Mouse (Mus musculus): ENCODE results near the gene Polr2e. TPM values are rescaled to one million over a fixed set of nuclear protein-coding genes. Genes with fewer than 3 reads are reported as not detected.
A peak's percentile ranks its signal among the peaks of the same experiment; 100 is the strongest.

Gene Polr2e
- total RNA-seq, 2 experiments from 2014 or later = 77.8 to 79.1 TPM

GRCm38 (mm10) chr10:79996272-79997033 lies 43.1 kb downstream of the Polr2e start, which contains the start of gene Abca7:
Gene Abca7 (plus strand): TSS chr10:79996494.
- peak within 1 kb of the TSS; percentile 63 for H3K4me3 ChIP-seq
- DNase-seq (ENCODE audit: low spot score in 2 of 2) = peak; percentile 92 to 98
- peak; percentile 50 for TF ChIP-seq CTCF (conservative IDR thresholded peaks at IDR 0.05)
- H3K27ac ChIP-seq = peak within 1 kb of the TSS; percentile 85

DNA sequence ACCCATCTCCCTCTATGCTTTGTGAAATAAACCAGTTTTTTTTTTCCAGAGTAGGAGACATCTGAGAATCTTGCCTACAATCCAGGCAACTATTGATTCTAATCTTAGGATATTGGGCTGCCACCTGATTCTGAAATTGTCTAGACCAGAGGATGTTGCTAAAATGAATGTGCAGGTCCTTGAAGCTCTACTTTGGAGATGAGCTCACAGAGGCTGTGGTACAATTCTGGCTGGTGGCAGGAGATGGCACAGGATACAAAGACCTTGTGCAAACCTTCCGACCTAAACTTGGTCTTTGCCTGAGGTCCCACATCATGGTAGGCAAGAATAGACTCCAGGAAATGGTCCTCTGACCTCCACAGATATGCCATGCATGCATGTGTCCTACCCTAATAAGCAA lies 44.0 kb downstream of the Polr2e start:
- no peak for TF ChIP-seq CTCF (conservative IDR thresholded peaks at IDR 0.05)
- Histone ChIP-seq H3K4me3 (no peak overlapping the region), H3K27ac (peak overlapping the region; percentile 56; the same call in 1 of the 2 replicates)
- DNase-seq (ENCODE audit: low spot score in 2 of 2) = no peak

DNA sequence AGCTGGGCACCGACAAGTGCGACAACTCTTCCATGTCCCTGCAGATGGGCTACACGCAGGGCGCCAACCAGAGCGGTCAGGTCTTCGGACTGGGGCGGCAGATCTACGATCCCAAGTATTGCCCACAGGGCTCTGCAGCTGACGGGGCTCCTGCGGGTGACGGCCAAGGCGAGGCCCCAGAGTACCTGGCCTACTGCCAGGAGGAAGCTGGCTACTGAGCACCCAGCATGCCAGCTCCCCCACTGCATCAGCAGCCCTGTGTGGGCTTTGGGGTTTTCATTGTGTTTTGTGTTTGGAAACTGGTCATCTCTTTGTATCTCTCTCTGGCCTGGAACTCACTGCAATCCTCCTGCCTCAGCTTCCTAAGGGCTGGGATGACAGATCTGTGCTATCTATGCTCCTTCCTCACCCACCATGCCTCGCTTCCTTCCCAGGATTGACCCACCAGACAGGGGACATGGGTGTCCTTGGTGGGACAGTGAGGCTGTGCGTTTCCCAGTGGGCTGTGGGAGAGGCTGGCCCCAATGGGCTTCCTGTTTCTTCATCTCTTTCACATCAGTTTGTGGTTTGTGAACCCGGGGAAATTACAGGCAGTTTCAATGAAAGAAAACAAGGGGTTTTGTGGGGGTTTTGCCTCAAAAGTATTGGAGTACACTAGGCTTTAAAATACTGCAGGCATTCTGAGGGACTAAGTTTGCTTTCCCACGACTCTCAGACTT lies 45.0 kb downstream of the Polr2e start:
- no peak for DNase-seq (ENCODE audit: low spot score in 2 of 2)
- no peak for TF ChIP-seq CTCF (conservative IDR thresholded peaks at IDR 0.05)
- no peak overlapping the region for H3K27ac ChIP-seq
- no peak overlapping the region for H3K4me3 ChIP-seq

DNA sequence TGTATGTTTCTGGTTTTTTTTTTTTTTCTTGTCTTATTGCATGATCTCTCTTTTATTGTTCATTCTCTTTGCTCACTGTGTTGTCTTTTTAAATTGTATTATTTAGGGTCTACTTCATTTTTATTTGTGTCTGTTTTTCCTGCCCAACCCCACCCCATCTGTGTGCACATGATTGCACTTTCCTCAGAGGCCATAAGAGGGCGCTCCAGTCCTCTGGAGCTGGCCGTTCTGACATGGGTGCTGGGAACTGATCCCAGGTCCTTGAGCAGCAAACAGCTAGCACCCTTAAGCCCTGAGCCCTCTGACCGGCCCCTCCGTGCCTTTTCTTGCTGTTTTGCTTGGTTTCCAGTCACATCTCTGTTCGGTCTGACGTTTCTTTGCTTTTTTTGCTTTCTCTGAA lies 48.0 kb downstream of the Polr2e start:
- no peak for DNase-seq (ENCODE audit: low spot score in 2 of 2)
- peak; percentile 55 for TF ChIP-seq CTCF (conservative IDR thresholded peaks at IDR 0.05)
- H3K27ac ChIP-seq = no peak overlapping the region
- no peak overlapping the region for H3K4me3 ChIP-seq

DNA sequence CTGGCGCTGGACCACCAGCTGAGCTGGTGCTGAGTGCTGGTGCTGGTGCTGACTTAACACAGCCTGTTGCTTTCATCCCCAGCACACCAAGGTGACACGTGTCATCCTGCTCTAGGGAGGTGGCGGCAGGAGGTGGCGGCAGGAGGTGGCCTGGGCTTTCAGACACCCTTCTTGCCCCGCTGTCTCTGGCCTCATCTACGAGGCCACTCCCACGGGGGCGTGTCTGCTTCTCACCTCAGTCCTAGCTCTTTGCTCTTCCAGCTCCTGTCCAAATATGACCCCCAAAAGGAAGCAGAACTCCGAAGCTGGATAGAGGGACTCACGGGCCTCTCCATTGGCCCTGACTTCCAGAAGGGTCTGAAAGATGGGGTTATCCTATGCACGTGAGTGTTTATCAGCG lies 48.5 kb downstream of the Polr2e start:
- no peak for TF ChIP-seq CTCF (conservative IDR thresholded peaks at IDR 0.05)

DNA sequence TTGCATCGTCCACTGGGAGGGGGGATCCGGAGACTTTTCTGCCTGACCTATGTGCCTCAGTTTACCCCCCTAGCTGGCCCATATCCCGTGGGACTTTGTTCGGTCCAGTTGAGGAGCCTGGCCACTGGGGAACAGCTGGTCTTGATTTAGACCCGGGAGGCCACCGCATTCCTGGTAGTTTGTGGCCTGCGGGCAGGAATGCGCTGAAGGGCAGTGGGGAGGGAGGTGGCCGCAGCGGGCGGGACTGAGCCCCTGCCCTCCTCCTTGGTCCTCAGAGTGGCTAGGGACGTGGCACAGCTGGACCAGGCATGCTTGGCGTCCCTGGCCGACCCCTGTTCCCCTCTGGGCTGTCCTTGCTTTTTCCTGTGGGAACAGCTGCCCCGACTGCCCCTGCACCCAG lies 49.7 kb downstream of the Polr2e start:
- H3K27ac ChIP-seq = no peak overlapping the region
- DNase-seq (ENCODE audit: low spot score in 2 of 2) = no peak
- TF ChIP-seq CTCF (conservative IDR thresholded peaks at IDR 0.05) = no peak
- no peak overlapping the region for H3K4me3 ChIP-seq

More for the DNA sequence above, 48.5 kb downstream of the Polr2e start:
- no peak for DNase-seq (ENCODE audit: low spot score in 2 of 2)
- Histone ChIP-seq H3K4me3 (no peak overlapping the region), H3K27ac (no peak overlapping the region)

GRCm38 (mm10) chr10:79989272-79989786 lies 50.3 kb downstream of the Polr2e start:
- Histone ChIP-seq H3K27ac (no peak overlapping the region), H3K4me3 (peak overlapping the region; percentile 54; the same call in 1 of the 2 replicates)
- no peak for TF ChIP-seq CTCF (conservative IDR thresholded peaks at IDR 0.05)
- no peak for DNase-seq (ENCODE audit: low spot score in 2 of 2)

GRCm38 (mm10) chr10:79988506-79989271 lies 50.9 kb downstream of the Polr2e start, which contains the start of gene Cnn2:
Gene Cnn2 (plus strand): TSS chr10:79988584.
- no peak for DNase-seq (ENCODE audit: low spot score in 2 of 2)
- Histone ChIP-seq H3K4me3 (peak within 1 kb of the TSS; percentile 54), H3K27ac (peak within 1 kb of the TSS; percentile 64)
- TF ChIP-seq CTCF (conservative IDR thresholded peaks at IDR 0.05) = no peak

DNA sequence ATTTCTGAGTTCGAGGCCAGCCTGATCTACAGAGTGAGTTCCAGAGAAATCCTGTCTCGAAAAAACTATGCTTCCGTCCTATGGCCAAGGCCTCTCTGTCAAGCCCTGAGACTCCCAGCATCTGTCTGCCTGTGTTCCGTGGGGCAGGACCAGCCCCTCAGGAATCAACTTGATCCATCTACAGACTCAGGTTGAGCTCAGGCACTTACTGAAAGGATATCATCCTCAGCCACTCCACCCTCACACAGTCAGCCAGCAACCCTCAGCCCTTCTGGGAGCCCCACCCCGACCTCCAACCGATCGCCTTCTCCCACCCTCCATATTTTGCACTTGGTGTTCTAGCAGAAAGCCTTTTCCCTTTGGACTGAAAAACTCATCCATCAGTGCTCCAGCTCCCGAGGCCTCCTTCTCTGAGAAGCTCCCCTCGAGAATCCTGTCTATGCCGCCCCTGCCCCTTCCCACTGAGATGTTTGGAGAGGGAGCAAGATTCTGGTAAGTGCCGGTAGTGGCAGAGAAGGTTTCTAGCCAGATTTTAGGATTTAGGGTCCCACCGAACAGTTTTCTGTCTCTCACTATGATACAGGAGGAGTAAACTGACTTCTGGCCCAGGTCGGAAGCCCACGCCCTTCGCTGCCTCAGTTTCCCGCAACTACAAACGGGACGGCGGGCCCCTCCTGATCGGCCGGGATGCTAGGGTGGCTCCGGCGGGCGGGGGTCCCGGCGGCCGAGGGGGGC lies 51.7 kb downstream of the Polr2e start:
- Histone ChIP-seq H3K27ac (peak overlapping the region; percentile 64), H3K4me3 (peak overlapping the region; percentile 54)
- no peak for DNase-seq (ENCODE audit: low spot score in 2 of 2)
- no peak for TF ChIP-seq CTCF (conservative IDR thresholded peaks at IDR 0.05)

DNA sequence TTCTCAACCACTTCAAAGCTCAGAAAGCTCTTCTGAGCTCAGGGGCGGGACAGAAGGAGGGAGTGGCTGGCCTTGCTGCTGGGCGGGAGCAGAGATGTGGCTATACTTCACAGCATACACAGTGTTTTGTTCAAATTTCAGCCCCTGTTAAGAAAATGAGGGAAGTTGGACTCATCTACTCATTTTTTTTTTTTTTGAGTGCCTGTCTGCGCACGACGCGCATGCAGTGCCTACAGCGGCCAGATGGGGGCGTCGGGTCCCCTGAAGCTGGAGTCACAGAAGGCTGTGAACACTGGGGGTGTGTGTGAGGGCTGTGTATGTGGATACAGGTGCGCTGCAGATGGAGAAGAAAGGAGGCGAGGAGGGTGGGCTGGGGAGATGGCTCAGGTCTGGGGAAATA lies 52.6 kb downstream of the Polr2e start:
- peak overlapping the region; percentile 99 for H3K27ac ChIP-seq
- TF ChIP-seq CTCF (conservative IDR thresholded peaks at IDR 0.05) = peak; percentile 94
- DNase-seq (ENCODE audit: low spot score in 2 of 2) = peak; percentile 79 to 88
- H3K4me3 ChIP-seq = peak overlapping the region; percentile 20; the same call in 1 of the 2 replicates

DNA sequence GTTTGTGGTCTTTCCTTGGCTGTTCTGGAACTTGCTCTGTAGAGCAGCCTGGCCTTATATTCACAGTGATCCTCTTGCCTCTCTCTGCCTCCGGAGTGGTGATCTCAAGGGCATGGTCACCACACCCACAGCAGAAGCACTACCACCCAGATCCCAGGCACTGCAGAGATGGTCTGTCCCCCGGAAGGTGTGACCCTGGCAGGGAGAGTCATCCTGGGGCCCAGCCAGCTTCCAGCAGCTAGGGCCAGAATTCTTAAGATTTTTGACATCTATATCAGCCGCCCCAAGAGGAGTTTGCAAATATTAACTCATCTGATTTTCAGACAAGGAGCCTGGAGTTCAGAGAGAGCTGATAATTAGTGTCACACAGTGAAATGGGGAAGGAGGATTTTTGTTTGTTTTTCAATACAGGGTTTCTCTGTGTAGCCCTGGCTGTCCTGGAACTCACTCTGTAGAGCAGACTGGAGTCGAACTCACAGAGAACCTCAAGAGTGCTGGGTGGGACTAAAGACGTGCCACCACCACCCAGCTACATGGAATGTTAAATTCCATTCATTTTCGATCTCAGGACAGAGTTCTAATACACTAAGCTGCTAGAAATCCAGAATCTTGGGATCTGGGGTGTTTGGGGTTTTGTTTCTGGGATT lies 53.2 kb downstream of the Polr2e start:
- Histone ChIP-seq H3K4me3 (peak overlapping the region; percentile 79), H3K27ac (peak overlapping the region; percentile 99)
- DNase-seq (ENCODE audit: low spot score in 2 of 2) = no peak
- TF ChIP-seq CTCF (conservative IDR thresholded peaks at IDR 0.05) = no peak

Other genes starting within 250 kb of the Polr2e start
- under 1 TPM; 0.26 to 0.37 TPM for gene Prss57, start 248.8 kb downstream of the Polr2e start, total RNA-seq (2021)
- 100 to 1,000 TPM; 275 to 277 TPM for gene Palm, start 246.2 kb downstream of the Polr2e start, total RNA-seq (2021)
- 1 to 10 TPM in 1 of 2 experiments, under 1 TPM in 1; 0.54 to 1.1 TPM for gene Misp, start 218.8 kb downstream of the Polr2e start, total RNA-seq (2021)
- gene Ptbp1, start 185.4 kb downstream of the Polr2e start, total RNA-seq (2021) = 10 to 100 TPM; 56.9 to 58.7 TPM
- gene Prtn3, start 165.3 kb downstream of the Polr2e start, total RNA-seq (2021) = 1 to 10 TPM; 1.5 to 2.6 TPM
- gene Plppr3, start 165.2 kb downstream of the Polr2e start, total RNA-seq (2021) = 10 to 100 TPM; 33.7 to 37.1 TPM
- gene Elane, start 153.5 kb downstream of the Polr2e start, total RNA-seq (2021) = not detected
- gene Cfd, start 148.9 kb downstream of the Polr2e start, total RNA-seq (2021) = not detected
- 10 to 100 TPM; 57.7 to 59.3 TPM for gene Med16, start 130.9 kb downstream of the Polr2e start, total RNA-seq (2021)
- not detected for gene Gm26602, start 128.9 kb downstream of the Polr2e start, total RNA-seq (2021)
- gene Kiss1r, start 122.8 kb downstream of the Polr2e start, total RNA-seq (2021) = 1 to 10 TPM; 5.6 to 7.1 TPM
- 100 to 1,000 TPM; 365 to 385 TPM for gene R3hdm4, start 118.6 kb downstream of the Polr2e start, total RNA-seq (2021)
- 1 to 10 TPM; 7.5 to 8.5 TPM for gene Arid3a, start 112.8 kb downstream of the Polr2e start, total RNA-seq (2021)
- gene Wdr18, start 79.6 kb downstream of the Polr2e start, total RNA-seq (2021) = 10 to 100 TPM; 44.8 to 47.0 TPM
- under 1 TPM in 1 of 2 experiments, not detected in 1; 0.15 TPM for gene Grin3b, start 69.1 kb downstream of the Polr2e start, total RNA-seq (2021)
- 100 to 1,000 TPM; 124 TPM for gene Tmem259, start 55.5 kb downstream of the Polr2e start, total RNA-seq (2021)
- gene Cnn2, start 51.2 kb downstream of the Polr2e start, total RNA-seq (2021) = 1 to 10 TPM; 5.4 to 5.6 TPM
- gene Abca7, start 43.3 kb downstream of the Polr2e start, total RNA-seq (2021) = 10 to 100 TPM; 10.7 to 11.0 TPM
- 1 to 10 TPM; 3.7 to 4.4 TPM for gene Arhgap45, start 23.1 kb downstream of the Polr2e start, total RNA-seq (2021)
- gene Gpx4, start 7.4 kb upstream of the Polr2e start, total RNA-seq (2021) = 100 to 1,000 TPM; 440 to 464 TPM
- 10 to 100 TPM; 22.4 to 23.4 TPM for gene Sbno2, start 65.8 kb upstream of the Polr2e start, total RNA-seq (2021)
- 10 to 100 TPM; 96.8 to 97.7 TPM for gene Stk11, start 76.0 kb upstream of the Polr2e start, total RNA-seq (2021)
- gene Atp5d, start 98.8 kb upstream of the Polr2e start, total RNA-seq (2021) = 100 to 1,000 TPM; 332 to 344 TPM
- gene Cbarp, start 101.0 kb upstream of the Polr2e start, total RNA-seq (2021) = 100 to 1,000 TPM; 331 to 341 TPM
- 10 to 100 TPM; 53.1 to 54.5 TPM for gene Midn, start 108.5 kb upstream of the Polr2e start, total RNA-seq (2021)
- 100 to 1,000 TPM in 1 of 2 experiments, 10 to 100 TPM in 1; 88.3 to 103 TPM for gene Cirbp, start 126.2 kb upstream of the Polr2e start, total RNA-seq (2021)
- gene 1600002K03Rik, start 133.1 kb upstream of the Polr2e start, total RNA-seq (2021) = 1 to 10 TPM; 7.0 to 7.4 TPM
- gene Efna2, start 139.7 kb upstream of the Polr2e start, total RNA-seq (2021) = 1 to 10 TPM; 7.1 to 9.7 TPM
- 10 to 100 TPM; 41.4 to 49.6 TPM for gene Mum1, start 186.6 kb upstream of the Polr2e start, total RNA-seq (2021)
- gene Ndufs7, start 209.3 kb upstream of the Polr2e start, total RNA-seq (2021) = 100 to 1,000 TPM; 201 to 210 TPM
- 10 to 100 TPM; 29.8 to 33.1 TPM for gene Gamt, start 221.2 kb upstream of the Polr2e start, total RNA-seq (2021)
- 10 to 100 TPM; 91.2 to 95.4 TPM for gene Dazap1, start 221.7 kb upstream of the Polr2e start, total RNA-seq (2021)